Mouse (Mus musculus) hindbrain, embryonic 12.5 days (tissue): ENCODE results near the gene Map3k20. TPM values are rescaled to one million over a fixed set of nuclear protein-coding genes. Genes with fewer than 3 reads are reported as not detected.

Source experiments
- ATAC-seq: fragments of 200-750 bp; cut with Nextera tagmentation; 2 replicates; pipeline ENCODE4 v1.8.0; 2017; ENCODE audit warnings: moderate TSS enrichment; ENCODE audit not compliant: low FRiP score
- H3K27ac ChIP-seq: fragments of 300-500 bp; sonication (generic); 2 replicates; pipeline ENCODE4 v1.5.1; 2016; ENCODE audit warnings: mild to moderate bottlenecking
- H3K27me3 ChIP-seq: fragments of 300-500 bp; sonication (generic); 2 replicates; pipeline ENCODE4 v1.6.1; 2016; ENCODE audit warnings: mild to moderate bottlenecking
- H3K36me3 ChIP-seq: fragments of 300-500 bp; sonication (generic); 2 replicates; pipeline ENCODE4 v1.6.1; 2016; ENCODE audit warnings: mild to moderate bottlenecking
- H3K4me1 ChIP-seq: fragments of 300-500 bp; sonication (generic); 2 replicates; pipeline ENCODE4 v1.6.1; 2016
- H3K4me2 ChIP-seq: fragments of 300-500 bp; sonication (generic); replicated peaks from 2 replicates; pipeline ENCODE4 v1.6.1; 2016; ENCODE audit warnings: mild to moderate bottlenecking
- H3K4me3 ChIP-seq: fragments of 300-500 bp; sonication (generic); 2 replicates; pipeline ENCODE4 v1.5.1; 2016; ENCODE audit warnings: mild to moderate bottlenecking
- H3K9ac ChIP-seq: fragments of 300-500 bp; sonication (generic); 2 replicates; pipeline ENCODE4 v1.6.1; 2016; ENCODE audit warnings: mild to moderate bottlenecking, moderate library complexity
- H3K9me3 ChIP-seq: fragments of 300-500 bp; sonication (generic); replicated peaks from 2 replicates; pipeline ENCODE4 v1.6.1; 2016; ENCODE audit warnings: mild to moderate bottlenecking
- WGBS: fragments of 180-500 bp; shearing (Covaris S2); methylation state at CpG from one replicate; pipeline ENCODE4 v1.1.7; 2016; 5-methylcytosine and 5-hydroxymethylcytosine counted together
- polyA plus RNA-seq: library from polyadenylated mRNA; unstranded; fragments of >200 nt; fragmentation: Nextera tagmentation; extraction: Ambion mirVana; gene quantifications from 2 replicates; pipeline ENCODE4 v1.2.1, GENCODE M21; 2016

The Map3k20 gene
- polyA plus RNA-seq, 1 experiment from 2014 or later, result 11.0 TPM

DNA sequence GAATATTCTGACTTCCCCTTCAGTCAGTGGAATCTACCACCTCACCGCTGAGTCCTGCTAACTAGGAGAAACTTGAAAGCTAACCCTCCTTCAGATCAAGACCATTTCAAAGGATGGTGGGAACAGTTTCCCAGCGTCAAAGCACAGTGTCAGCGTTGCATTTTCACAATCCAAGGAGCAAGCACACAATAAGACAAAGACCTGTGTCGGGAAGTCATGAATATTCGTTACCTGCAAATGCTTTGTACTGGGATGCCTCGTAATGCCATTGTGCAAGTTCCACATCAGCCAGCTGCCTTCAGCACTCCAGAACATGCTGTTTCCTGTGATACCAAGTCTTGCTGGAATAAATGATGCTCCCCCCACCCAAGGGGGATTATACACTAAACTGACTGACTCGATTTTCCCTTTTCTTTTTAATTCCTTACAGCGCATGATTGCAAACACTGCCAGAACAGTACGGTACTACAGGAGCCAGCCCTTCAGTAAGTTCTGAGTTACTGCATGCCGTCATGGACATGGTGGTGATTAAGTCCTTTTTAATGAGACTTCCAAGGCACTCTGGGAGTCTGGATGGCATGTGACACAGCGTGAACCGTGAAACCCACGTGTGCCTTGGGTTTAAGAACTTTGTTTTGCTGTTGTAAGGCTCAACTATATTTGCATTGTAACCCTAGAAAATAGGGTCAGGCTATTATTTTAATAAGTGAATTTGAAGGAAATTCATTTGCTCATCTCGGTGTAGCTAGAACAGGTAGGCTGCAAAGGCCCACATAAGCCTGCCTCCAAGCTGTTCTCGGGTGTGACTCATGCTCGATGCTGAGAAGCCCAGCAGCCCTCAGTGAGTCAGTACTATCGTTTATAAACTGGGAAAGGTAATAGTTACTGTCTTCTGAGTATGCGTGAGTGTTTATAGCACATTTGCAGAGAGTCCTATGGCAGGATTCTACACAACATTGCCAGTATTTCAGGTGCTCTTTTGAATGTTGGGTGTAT, 32.6 kb upstream of the Map3k20 start:
- H3K27me3 ChIP-seq, result no peaks in the 10 kb centered on the region
- ATAC-seq, result no peak
- no peaks in the 10 kb centered on the region for H3K36me3 ChIP-seq
- H3K9me3 ChIP-seq, result no peaks in the 10 kb centered on the region
- peaks cover 14% of the 10 kb centered on the region for H3K4me1 ChIP-seq
- no peak overlapping the region for H3K9ac ChIP-seq
- H3K4me2 ChIP-seq, result no peak overlapping the region
- H3K27ac ChIP-seq, result no peak overlapping the region
- 52% methylated on average over 18 of the region's 18 CpGs for WGBS
- H3K4me3 ChIP-seq, result no peak overlapping the region

DNA sequence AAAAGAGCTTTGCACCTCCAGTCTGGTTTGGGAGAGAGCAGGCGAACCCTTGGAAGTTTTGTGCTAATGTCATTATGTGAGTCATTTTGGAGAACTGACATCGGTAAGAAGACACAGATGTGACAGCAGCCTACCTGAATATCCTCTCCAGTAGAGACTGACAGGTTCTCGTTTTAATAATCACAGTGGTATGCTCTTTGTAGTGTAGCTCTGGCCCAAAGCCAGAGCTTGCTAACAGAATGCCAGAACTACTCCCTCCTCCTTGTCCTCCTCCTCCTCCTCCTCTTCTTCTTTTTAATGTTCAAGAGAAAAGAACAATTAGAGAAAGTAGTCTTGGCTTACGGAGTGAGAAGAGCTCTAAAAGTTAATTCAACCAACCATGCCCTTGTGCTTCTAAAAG, 31.6 kb upstream of the Map3k20 start:
- no peak for ATAC-seq
- no peak overlapping the region for H3K4me2 ChIP-seq
- 77% methylated on average over 4 of the region's 4 CpGs for WGBS
- no peak overlapping the region for H3K27ac ChIP-seq
- peaks cover 14% of the 10 kb centered on the region for H3K4me1 ChIP-seq
- no peaks in the 10 kb centered on the region for H3K27me3 ChIP-seq
- no peak overlapping the region for H3K9ac ChIP-seq
- no peaks in the 10 kb centered on the region for H3K9me3 ChIP-seq
- H3K36me3 ChIP-seq, result no peaks in the 10 kb centered on the region
- H3K4me3 ChIP-seq, result no peak overlapping the region

DNA sequence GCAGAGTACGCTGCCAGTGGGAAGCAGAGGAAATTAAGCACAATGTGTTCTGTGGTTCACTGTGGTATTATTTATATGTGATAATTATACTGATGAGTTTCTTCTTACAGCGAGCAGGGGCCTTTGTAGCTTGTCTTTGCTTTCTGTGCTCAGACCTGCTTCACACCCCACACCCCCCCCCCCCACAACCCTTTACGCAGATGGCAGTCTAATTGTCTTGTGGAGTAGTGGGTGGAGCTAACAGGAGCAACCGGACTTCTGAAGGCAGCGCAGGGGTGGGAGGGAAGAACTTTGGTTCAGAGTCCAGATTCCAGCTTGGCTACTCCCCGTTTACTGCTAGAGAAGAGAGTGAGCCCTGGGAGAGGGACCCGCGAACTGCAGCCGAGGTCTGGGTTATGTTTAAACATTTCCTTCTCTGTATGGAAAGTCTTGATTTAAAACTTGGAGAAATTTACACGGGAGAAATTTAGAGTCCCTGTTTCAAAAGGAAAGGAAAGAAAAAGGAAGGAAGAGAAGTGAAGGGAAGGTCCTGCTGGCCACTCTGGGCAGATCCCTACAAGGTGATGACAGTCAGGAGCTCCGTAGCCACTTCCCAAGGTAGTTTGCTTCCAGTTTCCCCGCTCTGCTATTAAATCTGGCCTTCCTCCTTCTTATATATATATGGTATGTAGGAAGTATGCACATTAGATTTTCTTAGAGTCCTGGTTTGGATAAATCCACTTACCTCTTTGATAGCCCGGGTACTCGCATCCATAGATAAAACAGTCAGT, 30.4 kb upstream of the Map3k20 start:
- Histone ChIP-seq H3K9ac (no peak overlapping the region), H3K4me2 (peak overlapping the region; percentile 23), H3K4me3 (no peak overlapping the region), H3K36me3 (no peaks in the 10 kb centered on the region), H3K27me3 (no peaks in the 10 kb centered on the region), H3K4me1 (peaks cover 14% of the 10 kb centered on the region), H3K9me3 (no peaks in the 10 kb centered on the region), H3K27ac (no peak overlapping the region)
- 32% methylated on average over 14 of the region's 14 CpGs for WGBS
- no peak for ATAC-seq

DNA sequence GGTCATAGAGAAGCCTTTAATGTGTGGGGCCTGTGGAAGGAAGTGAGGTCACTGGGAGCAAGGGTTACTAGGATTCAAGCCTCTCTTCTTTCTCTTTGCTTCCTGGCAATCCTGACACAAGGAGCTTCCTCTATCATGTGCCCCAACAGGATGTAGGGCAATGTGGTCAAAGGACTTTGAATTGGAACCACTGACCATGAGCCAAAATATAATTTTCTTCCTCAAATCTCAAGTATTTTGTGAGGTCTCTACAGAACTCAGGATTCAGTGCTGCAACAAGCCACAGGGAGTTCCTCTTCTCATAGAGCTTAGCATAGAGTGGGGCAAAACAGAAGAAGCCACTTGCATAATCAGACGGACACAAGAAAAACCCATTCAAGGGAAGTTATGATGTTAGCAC, 24.7 kb upstream of the Map3k20 start:
- ATAC-seq, result no peak
- no peaks in the 10 kb centered on the region for H3K36me3 ChIP-seq
- H3K4me3 ChIP-seq, result no peak overlapping the region
- no peak overlapping the region for H3K4me2 ChIP-seq
- H3K4me1 ChIP-seq, result peaks cover 5% of the 10 kb centered on the region; the same call in 1 of the 2 replicates
- no peaks in the 10 kb centered on the region for H3K9me3 ChIP-seq
- H3K27me3 ChIP-seq, result 0 out of 2 replicates have a peak, but pooled peaks cover 3% of the 10 kb centered on the region
- H3K9ac ChIP-seq, result no peak overlapping the region
- H3K27ac ChIP-seq, result no peak overlapping the region
- 93% methylated on average over 1 of the region's 1 CpGs for WGBS

DNA sequence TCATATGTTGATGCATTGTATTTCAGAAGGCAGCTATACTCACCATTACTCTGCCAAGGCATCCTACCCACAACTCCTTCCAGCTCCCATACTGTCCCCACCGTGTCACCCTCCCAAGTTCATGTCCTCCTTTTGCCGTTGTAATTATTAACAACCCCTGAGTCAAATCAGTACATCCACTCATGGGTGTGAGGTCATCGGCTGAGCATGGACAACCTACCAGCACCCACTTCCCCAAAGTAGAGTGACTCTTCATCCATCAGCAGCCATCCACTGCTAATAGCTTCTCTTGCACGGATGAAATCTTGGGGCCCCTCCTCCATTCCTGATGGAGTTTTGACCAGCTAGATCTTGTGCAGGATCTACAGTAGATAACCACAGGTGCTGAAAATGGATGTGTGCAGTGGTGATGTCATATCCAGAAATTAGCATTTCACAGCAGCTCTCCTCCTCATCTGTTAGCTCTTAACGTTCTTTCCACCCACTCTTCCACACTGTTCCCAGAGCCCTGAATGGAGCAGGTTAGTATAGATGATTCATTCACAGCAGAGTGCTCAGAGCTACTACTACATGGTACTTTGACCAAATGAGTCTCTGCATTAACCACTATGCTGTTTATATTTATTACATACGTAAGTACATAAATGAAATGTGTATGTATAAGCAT, 22.5 kb upstream of the Map3k20 start:
- Histone ChIP-seq H3K4me2 (no peak overlapping the region), H3K27ac (no peak overlapping the region), H3K27me3 (0 out of 2 replicates have a peak, but pooled peaks cover 3% of the 10 kb centered on the region), H3K36me3 (no peaks in the 10 kb centered on the region), H3K4me3 (no peak overlapping the region), H3K9ac (no peak overlapping the region), H3K9me3 (no peaks in the 10 kb centered on the region), H3K4me1 (no peaks in the 10 kb centered on the region)
- WGBS, result 89% methylated on average over 6 of the region's 6 CpGs
- ATAC-seq, result no peak

DNA sequence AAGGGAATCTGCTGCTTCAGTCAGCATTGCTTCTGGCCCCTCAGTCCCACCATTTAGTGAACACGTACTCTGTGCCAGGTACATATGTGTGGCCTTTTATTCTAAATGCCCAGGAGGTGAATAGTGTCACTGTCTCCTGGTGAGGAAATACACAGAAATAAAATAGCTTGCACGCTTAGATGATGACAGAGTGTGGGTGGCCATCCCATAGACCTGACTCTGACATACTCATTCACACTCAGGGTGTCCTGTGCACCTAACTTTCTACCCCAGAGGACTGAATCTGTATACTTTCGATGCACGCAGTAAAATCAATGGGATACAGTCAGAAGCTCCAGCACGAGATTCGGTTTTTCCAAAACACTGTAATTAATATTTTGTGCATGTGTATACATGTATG, 18.0 kb upstream of the Map3k20 start:
- ATAC-seq, result no peak
- no peak overlapping the region for H3K4me2 ChIP-seq
- no peaks in the 10 kb centered on the region for H3K27me3 ChIP-seq
- H3K4me3 ChIP-seq, result no peak overlapping the region
- no peak overlapping the region for H3K27ac ChIP-seq
- no peaks in the 10 kb centered on the region for H3K4me1 ChIP-seq
- H3K9ac ChIP-seq, result no peak overlapping the region
- H3K36me3 ChIP-seq, result no peaks in the 10 kb centered on the region
- H3K9me3 ChIP-seq, result no peaks in the 10 kb centered on the region
- 89% methylated on average over 6 of the region's 6 CpGs for WGBS

DNA sequence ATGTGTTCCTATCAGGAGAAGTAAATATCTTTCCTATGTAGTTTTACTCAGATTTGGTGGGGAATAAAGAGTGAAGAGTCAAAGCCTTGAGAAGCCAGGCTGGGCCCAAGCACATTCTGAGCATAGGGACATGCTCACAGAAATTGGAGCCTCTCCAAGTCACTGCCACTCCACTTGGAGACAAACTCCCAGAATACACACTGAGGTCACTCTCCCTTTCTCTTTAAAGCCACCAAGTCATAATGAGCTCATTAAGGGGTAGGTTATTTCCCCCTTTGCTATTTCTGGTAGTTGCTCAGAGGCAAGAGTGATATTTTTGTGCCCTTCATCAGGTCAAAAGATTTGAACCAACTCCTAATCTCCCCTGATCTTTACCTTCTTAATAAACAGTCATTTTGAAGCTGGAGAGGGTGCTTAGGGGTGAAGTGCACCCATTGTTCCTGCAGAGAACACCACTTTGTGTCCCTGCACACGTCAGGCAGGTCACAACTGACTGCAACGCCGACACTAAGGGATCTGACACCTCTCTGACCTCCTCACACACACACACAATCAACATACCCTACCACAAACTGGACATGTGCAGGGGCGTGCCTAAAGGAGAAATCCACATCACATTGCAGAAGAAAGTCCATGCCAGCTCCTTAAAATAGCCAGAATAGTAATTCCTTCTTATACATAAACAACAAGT, 15.6 kb upstream of the Map3k20 start:
- ATAC-seq, result no peak
- no peak overlapping the region for H3K27ac ChIP-seq
- 79% methylated on average over 4 of the region's 4 CpGs for WGBS
- H3K36me3 ChIP-seq, result no peaks in the 10 kb centered on the region
- H3K9me3 ChIP-seq, result no peaks in the 10 kb centered on the region
- no peaks in the 10 kb centered on the region for H3K27me3 ChIP-seq
- no peak overlapping the region for H3K4me2 ChIP-seq
- H3K4me1 ChIP-seq, result no peaks in the 10 kb centered on the region
- no peak overlapping the region for H3K4me3 ChIP-seq
- no peak overlapping the region for H3K9ac ChIP-seq

DNA sequence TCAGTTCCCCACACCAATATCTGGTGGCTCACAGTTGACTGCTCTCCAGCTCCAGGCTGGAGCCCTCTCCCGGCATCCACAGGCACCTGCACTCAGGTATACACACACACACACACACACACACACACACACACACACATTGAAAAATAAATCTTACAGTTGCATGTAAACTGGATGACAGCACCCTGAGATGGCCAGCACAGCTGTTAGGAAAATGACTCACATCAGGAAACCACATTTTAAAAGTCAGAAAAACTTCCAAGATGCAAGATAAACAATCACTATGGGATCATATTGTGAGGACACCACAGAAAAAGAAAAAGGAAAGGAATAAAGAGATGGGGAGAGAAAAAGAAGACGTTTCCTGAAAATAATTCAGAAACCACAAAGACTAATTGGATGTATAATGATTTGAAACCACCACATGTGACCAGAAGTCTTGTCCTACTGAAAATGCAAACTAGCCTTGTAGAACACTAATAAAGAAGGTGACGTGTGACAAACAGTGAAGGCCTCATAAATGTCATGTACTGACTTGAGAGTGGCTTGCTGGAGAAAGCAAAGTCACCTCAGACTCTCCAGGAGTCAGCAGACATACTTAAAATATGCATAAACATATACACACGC, 7.1 kb upstream of the Map3k20 start:
- WGBS, result 74% methylated on average over 4 of the region's 4 CpGs
- no peak for ATAC-seq

DNA sequence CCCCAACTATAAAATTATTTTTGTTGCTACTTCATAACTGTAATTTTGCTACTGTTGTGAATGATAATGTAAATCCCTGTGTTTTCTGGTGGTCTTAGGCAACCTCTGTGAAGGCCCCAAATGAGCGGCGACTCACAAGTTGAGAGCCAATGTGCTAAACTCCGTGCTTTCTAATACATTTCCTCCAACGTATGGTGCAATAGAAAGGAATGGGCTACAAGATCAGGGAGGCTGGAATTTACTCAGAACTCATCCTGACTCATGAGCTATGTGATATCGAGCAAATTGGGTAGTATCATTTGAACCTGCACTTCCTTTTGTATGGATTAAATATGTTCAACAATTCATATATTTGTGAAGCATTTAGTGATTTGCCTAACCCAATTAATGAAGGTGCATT, 4.9 kb upstream of the Map3k20 start:
- Histone ChIP-seq H3K27ac (no peak overlapping the region), H3K4me2 (no peak overlapping the region), H3K4me3 (no peak overlapping the region), H3K4me1 (0 out of 2 replicates have a peak, but pooled peaks cover 2% of the 10 kb centered on the region), H3K9me3 (no peaks in the 10 kb centered on the region), H3K36me3 (no peaks in the 10 kb centered on the region), H3K9ac (no peak overlapping the region), H3K27me3 (no peaks in the 10 kb centered on the region)
- ATAC-seq, result no peak
- WGBS, result 92% methylated on average over 5 of the region's 5 CpGs

More for the DNA sequence above, 7.1 kb upstream of the Map3k20 start:
- Histone ChIP-seq H3K4me1 (no peaks in the 10 kb centered on the region), H3K4me2 (no peak overlapping the region), H3K4me3 (no peak overlapping the region), H3K36me3 (no peaks in the 10 kb centered on the region), H3K27me3 (no peaks in the 10 kb centered on the region), H3K9ac (no peak overlapping the region), H3K27ac (no peak overlapping the region), H3K9me3 (no peaks in the 10 kb centered on the region)

DNA sequence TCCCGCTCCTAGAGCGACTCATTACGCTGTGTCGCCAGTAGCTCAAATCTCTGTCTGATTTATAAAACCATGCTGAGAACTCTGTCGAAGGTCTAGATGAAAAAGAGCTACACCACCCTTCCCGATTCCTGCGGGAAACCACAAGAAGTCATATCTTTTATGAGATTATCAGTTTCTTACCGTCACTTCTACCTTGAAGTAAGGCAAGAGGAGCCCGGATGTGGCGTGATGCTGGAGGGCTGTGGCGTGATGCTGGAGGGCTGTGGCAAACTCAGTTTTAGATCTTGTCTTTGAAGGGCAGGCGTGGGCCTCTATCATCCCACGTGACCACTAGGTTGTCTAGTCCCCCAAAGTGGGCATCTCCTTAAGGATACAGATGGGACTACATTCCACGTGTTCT, 3.5 kb upstream of the Map3k20 start:
- Histone ChIP-seq H3K9me3 (no peaks in the 10 kb centered on the region), H3K27me3 (no peaks in the 10 kb centered on the region), H3K4me2 (no peak overlapping the region), H3K4me3 (no peak overlapping the region), H3K27ac (no peak overlapping the region), H3K36me3 (no peaks in the 10 kb centered on the region), H3K4me1 (0 out of 2 replicates have a peak, but pooled peaks cover 2% of the 10 kb centered on the region), H3K9ac (no peak overlapping the region)
- 91% methylated on average over 14 of the region's 14 CpGs for WGBS
- no peak for ATAC-seq

DNA sequence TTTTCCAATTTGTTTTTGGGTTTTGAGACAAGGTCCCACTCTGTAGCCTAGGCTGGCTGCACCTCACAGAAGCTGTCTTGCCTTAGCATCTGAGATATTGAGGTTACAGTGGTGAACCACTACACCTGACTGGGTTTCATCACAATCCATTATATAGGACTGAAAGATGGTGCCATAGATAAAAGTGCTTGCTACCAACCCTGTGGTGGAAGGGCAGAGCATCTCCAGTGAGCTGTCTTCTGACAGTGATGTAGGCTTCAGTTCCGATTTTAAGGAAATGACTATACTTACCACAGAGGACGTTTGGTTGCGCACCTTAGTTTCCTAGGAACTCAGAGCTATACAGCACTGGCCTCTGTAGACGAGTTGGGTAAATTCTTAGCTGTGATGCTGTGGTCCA, 2.7 kb upstream of the Map3k20 start:
- Histone ChIP-seq H3K9ac (no peak overlapping the region), H3K27ac (no peak overlapping the region), H3K4me1 (0 out of 2 replicates have a peak, but pooled peaks cover 5% of the 10 kb centered on the region), H3K36me3 (no peaks in the 10 kb centered on the region), H3K4me2 (no peak overlapping the region), H3K27me3 (no peaks in the 10 kb centered on the region), H3K4me3 (no peak overlapping the region), H3K9me3 (no peaks in the 10 kb centered on the region)
- WGBS, result 85% methylated on average over 4 of the region's 4 CpGs
- no peak for ATAC-seq
